Mouse (Mus musculus): ENCODE results near the gene Pbx1.

The Pbx1 gene

DNA sequence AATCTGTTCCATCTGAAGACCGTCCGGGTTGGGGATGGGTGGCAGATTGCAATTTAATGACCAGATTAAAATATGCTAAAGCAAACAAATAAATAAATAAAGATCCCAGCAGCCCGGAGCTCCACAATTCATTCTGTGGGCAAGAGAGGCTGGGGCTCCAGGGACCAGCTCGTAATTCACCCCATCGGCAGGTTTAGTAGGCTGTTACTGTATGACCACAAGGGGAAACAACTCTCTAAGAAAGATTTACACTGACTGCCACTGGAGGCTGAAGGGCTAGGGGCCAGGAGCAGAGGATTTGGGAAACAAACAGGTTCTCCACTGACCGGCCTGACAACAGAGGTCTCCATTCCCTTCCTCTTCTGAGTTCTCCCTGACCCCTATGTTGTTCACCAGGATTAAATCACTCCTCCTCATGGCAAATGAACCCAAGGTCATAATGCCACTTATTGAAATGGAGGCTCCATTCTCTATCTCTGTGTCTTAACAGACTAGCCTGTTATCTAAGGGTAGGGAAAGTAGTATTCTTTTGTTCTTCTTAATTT, 292.9 kb downstream of the Pbx1 start:
- DNase-seq = no peak

DNA sequence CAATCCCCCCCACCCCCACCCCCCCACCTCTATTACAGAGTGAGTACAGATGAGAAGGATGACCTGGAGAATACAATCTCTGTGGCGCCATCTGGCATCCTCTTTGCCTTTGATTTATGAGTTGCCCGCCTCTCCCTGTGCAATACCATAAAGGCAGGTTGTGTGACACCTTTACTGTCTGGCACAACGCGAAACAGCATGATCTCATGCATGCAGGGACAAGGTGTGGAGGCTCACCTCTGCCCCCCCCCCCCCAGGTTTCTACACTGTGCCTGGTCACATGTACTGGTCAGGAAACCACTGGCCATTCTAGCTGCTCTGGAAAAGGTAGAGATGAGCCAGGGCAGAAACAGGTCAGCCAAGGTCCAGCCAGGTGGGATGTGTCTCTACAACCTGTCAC, 293.4 kb downstream of the Pbx1 start:
- no peak for DNase-seq

- no peak for DNase-seq
Measured at GRCm38 (mm10) chr1:168137890-168138289, 294.2 kb downstream of the Pbx1 start.

DNA sequence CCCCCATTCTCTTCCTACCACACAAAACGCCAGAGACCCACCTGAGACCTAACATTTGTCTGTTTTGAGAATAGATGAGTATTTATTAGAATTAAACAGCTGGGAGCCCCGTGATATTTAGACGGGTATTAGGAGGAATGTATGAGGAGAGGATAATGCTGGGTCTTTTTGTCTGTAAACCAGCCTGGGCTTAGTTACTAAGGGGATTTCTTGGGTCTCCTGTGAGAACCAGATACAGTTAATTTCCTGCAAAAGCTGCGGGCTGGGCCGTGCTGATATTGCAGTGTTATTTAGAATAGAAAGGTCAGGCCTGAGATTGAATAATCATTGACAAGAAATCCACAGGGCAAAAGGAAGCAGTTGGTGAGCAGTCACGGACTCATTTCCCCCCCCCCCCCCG, 296.5 kb downstream of the Pbx1 start:
- no peak for DNase-seq

DNA sequence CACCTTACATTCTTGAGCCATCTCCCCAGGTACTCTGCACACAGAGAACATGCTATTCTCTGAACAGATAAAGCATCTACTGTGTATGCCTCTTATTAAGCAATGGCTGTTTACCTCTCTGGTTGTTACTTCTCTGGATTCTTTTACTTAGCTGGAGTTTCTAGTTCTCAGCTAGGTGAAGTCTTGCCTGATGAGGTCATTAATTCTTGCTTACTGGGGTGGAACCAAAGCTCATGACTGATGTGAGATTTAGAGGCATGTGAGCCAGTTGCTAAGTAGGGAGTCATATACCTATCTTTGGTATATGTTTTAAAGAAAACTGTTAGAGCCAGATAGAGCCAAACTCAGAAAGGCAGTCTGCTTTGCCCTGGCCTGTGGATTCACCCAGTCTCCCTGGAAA, 298.4 kb downstream of the Pbx1 start:
- no peak for DNase-seq

- DNase-seq = no peak
Measured at GRCm38 (mm10) chr1:168128004-168128403, 304.1 kb downstream of the Pbx1 start.

- no peak for DNase-seq
Measured at GRCm38 (mm10) chr1:168124643-168125490, 307.2 kb downstream of the Pbx1 start.

DNA sequence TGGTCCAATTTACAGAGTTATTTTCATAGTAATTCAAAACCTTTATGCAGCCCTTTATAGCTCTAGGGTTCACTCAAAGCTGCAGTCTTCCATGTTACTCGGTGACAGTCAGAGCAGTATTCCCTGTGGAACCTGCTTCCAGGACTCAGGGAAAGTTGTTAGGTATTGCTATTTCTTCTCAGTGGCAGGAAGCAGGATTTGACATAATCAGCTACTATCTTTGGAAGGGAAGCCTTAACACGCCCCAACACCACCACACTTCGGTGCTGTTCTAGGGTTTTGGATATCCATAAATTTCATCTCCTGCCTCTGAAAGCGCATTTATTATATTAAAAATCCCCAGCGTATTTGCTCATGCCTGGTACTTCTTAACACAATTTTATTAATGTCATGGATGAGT, 314.0 kb downstream of the Pbx1 start:
- DNase-seq = no peak

DNA sequence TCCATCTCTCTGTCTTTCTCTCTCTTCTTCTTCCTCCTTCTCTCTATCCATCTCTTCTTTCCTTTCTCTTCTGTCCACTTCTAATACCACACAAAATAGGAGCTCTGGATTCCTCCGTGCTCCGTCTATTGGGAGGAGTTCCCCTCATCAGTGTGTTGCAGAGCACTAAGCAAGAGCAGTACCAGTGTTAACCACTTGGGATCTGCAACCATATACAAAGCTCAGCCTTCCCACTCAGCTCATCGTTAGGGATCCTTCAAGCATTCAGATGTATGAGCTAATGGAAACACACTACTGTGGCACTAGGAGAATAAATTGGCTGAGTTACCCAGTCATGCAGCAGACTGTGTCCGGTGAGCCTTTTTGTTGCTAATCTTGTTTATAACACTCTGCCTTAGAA, 314.7 kb downstream of the Pbx1 start:
- DNase-seq = no peak

DNA sequence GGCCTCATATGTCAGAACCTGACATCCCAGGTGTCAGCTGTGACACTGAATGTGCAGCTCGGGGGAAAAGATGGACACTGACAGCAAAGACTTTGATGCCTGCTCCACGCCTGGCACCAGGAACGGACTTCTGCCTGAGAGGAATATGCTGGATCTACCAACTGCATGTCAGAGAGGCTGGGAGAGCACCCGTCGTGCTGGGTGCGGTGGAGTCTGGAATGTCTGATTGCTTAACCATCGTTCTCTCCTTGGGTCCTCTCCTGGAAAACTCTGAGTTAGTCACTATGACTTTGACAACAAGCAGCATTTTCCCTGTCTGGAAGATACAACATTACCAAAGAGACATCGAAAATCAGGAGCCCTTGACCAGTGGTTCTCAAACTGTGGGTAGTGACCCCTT, 322.3 kb downstream of the Pbx1 start:
- no peak for DNase-seq

DNA sequence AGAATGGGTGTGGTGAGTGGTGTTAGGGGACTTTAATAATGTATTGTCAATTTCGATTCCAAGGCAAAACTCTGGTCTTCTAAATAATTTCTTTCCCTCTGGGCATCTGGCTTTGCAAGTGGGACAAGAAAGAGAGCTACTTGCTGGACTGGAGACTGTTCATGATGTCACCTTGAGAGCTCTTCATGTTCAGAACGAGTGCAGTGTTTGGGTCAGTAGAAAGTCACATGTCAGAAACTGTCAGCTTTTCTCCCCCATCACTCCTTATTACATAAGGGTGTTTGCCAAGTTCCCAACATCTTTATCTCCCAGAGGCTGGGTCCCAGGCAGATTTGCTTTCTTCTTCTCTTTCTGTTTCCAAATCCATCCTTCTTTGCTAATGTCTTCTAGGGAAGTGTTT, 328.2 kb downstream of the Pbx1 start:
- DNase-seq = no peak

GRCm38 (mm10) chr1:168101514-168101913, 330.6 kb downstream of the Pbx1 start:
- no peak for DNase-seq

GRCm38 (mm10) chr1:168098806-168099205, 333.3 kb downstream of the Pbx1 start:
- no peak for DNase-seq

GRCm38 (mm10) chr1:168094671-168095070, 337.4 kb downstream of the Pbx1 start:
- no peak for DNase-seq

DNA sequence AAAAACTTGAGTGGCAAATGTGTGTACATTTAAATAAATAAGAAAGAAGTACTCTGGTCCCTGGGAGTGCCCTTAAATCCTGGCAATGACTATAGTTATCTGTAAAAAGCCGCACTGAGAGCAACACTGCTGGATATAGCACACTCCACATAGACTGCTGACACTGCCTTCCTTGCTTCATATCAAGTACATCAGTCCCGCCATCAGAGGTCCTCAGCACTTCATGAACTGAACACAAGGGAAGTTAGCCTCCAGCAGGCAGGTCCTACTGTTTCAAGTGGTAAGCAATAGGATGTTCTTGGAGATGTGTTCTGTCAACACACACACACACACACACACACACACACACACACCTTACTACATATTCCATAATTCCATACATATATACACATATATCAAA, 339.0 kb downstream of the Pbx1 start:
- no peak for DNase-seq

- DNase-seq = no peak
Measured at GRCm38 (mm10) chr1:168091627-168092026, 340.4 kb downstream of the Pbx1 start.

DNA sequence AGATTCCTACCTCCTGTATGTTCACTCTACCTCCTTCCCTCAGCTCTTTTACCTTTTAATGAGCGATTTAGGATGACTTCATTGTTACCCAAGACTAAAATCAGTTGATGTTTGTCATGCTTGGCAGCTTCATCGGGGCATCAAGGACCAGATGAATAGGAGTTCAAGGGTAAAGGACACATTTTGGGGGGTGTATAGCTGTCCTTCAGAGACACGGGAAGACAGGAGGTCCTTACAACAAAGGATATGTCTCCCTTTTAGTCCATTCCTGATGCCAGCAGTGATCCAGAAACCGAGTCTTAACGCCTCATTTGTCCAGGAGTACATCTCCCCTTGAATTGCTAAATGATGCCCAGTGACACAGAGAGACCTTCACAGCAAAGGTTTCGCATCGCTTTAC, 343.4 kb downstream of the Pbx1 start:
- DNase-seq = no peak

GRCm38 (mm10) chr1:168079394-168079767, 352.7 kb downstream of the Pbx1 start:
- DNase-seq = no peak

GRCm38 (mm10) chr1:168078746-168079393, 353.2 kb downstream of the Pbx1 start:
- DNase-seq = no peak

GRCm38 (mm10) chr1:168071974-168072373, 360.1 kb downstream of the Pbx1 start:
- no peak for DNase-seq

GRCm38 (mm10) chr1:168070273-168070910, 361.7 kb downstream of the Pbx1 start:
- DNase-seq = no peak

- no peak for DNase-seq
Measured at GRCm38 (mm10) chr1:168069740-168070139, 362.3 kb downstream of the Pbx1 start.

All from thymus, postnatal 14 days (tissue).